Mouse (Mus musculus) lung, adult 2 months (tissue): ENCODE results near the gene Gm20388.
A peak's percentile ranks its signal among the peaks of the same experiment; 100 is the strongest.

Experiments
- CTCF ChIP-seq: fragments of 200-500 bp; IDR thresholded peaks from 2 replicates; pipeline ENCODE4 v1.5.1; 2011; ENCODE audit warnings: mild to moderate bottlenecking, low read length, control low read depth; ENCODE audit not compliant: insufficient read depth
- POLR2A ChIP-seq: fragments of 200-500 bp; IDR thresholded peaks from 2 replicates; pipeline ENCODE4 v1.6.1; 2011; ENCODE audit warnings: low read depth, mild to moderate bottlenecking, control low read depth, low read length, borderline replicate concordance; ENCODE audit errors: extremely low read depth

- TF ChIP-seq CTCF (0 out of 2 replicates have a peak, but pooled peaks have one; percentile 3), POLR2A (no peak)
Measured at GRCm38 (mm10) chr8:123817747-123818146, 3907.1 kb downstream of the Gm20388 start.
